Mouse (Mus musculus): ENCODE data around the gene 6030468B19Rik. TPM values are rescaled to one million over a fixed set of nuclear protein-coding genes. Genes with fewer than 3 reads are reported as not detected.

The 6030468B19Rik gene
- total and polyA plus RNA-seq, 3 experiments = not detected

Other genes with a start within 250 kb of the 6030468B19Rik start
- gene Tnrc6c, start 143.4 kb upstream of the 6030468B19Rik start, total RNA-seq (2021) = 10 to 100 TPM; 21.1 to 24.6 TPM
- gene Tnrc6c, start 143.4 kb upstream of the 6030468B19Rik start, polyA plus RNA-seq (2012; rRNA removed) = 17.0 and 17.1 TPM in 2 replicates
- 1 to 10 TPM; 2.3 to 3.1 TPM for gene Tmc8, start 15.6 kb upstream of the 6030468B19Rik start, total RNA-seq (2021)
- gene Tmc8, start 15.6 kb upstream of the 6030468B19Rik start, polyA plus RNA-seq (2012; rRNA removed) = 12.3 and 13.8 TPM in 2 replicates
- 10 to 100 TPM; 22.3 to 28.5 TPM for gene Tmc6, start 15.5 kb upstream of the 6030468B19Rik start, total RNA-seq (2021)
- 45.1 and 47.7 TPM in 2 replicates for gene Tmc6, start 15.5 kb upstream of the 6030468B19Rik start, polyA plus RNA-seq (2012; rRNA removed)
- 1 to 10 TPM in 1 of 2 experiments, under 1 TPM in 1; 0.59 to 1.0 TPM for gene Gm20708, start 12.0 kb downstream of the 6030468B19Rik start, total RNA-seq (2021)
- 0.08 TPM in 1 of 2 replicates, not detected in the other for gene Gm20708, start 12.0 kb downstream of the 6030468B19Rik start, polyA plus RNA-seq (2012; rRNA removed)
- gene Syngr2, start 12.0 kb downstream of the 6030468B19Rik start, total RNA-seq (2021) = 10 to 100 TPM; 77.3 to 95.7 TPM
- gene Syngr2, start 12.0 kb downstream of the 6030468B19Rik start, polyA plus RNA-seq (2012; rRNA removed) = 171 and 220 TPM in 2 replicates
- 1 to 10 TPM; 5.5 to 6.8 TPM for gene Afmid, start 28.3 kb downstream of the 6030468B19Rik start, total RNA-seq (2021)
- gene Afmid, start 28.3 kb downstream of the 6030468B19Rik start, polyA plus RNA-seq (2012; rRNA removed) = 9.3 and 9.6 TPM in 2 replicates
- gene Tk1, start 28.4 kb downstream of the 6030468B19Rik start, total RNA-seq (2021) = 1 to 10 TPM; 2.2 to 3.1 TPM
- gene Tk1, start 28.4 kb downstream of the 6030468B19Rik start, polyA plus RNA-seq (2012; rRNA removed) = 8.6 and 10.2 TPM in 2 replicates
- gene Birc5, start 51.6 kb downstream of the 6030468B19Rik start, total RNA-seq (2021) = 1 to 10 TPM; 1.1 to 2.8 TPM
- 2.1 and 2.6 TPM in 2 replicates for gene Birc5, start 51.6 kb downstream of the 6030468B19Rik start, polyA plus RNA-seq (2012; rRNA removed)
- gene Tmem235, start 63.1 kb downstream of the 6030468B19Rik start, total RNA-seq (2021) = not detected
- not detected in 2 replicates for gene Tmem235, start 63.1 kb downstream of the 6030468B19Rik start, polyA plus RNA-seq (2012; rRNA removed)
- 1 to 10 TPM; 8.4 to 9.5 TPM for gene Tha1, start 75.8 kb downstream of the 6030468B19Rik start, total RNA-seq (2021)
- 40.3 and 49.3 TPM in 2 replicates for gene Tha1, start 75.8 kb downstream of the 6030468B19Rik start, polyA plus RNA-seq (2012; rRNA removed)
- 1 to 10 TPM; 3.2 to 6.9 TPM for gene Socs3, start 172.4 kb downstream of the 6030468B19Rik start, total RNA-seq (2021)
- 14.1 and 14.8 TPM in 2 replicates for gene Socs3, start 172.4 kb downstream of the 6030468B19Rik start, polyA plus RNA-seq (2012; rRNA removed)
- gene Pgs1, start 188.6 kb downstream of the 6030468B19Rik start, total RNA-seq (2021) = 10 to 100 TPM; 53.9 to 54.5 TPM
- 99.4 and 165 TPM in 2 replicates for gene Pgs1, start 188.6 kb downstream of the 6030468B19Rik start, polyA plus RNA-seq (2012; rRNA removed)